Mouse (Mus musculus) left cerebral cortex, postnatal 25 days (tissue): ENCODE results near the gene Rab6a. TPM values are rescaled to one million over a fixed set of nuclear protein-coding genes. Genes with fewer than 3 reads are reported as not detected.
"Not testable (repeated sequence)": the region's sequence is repeated elsewhere in the genome, so short reads cannot be mapped to it uniquely, and the experiment has no call there.

Experiments used
- DNase-seq, 2 experiments: peaks; one replicate each; pipeline ENCODE4 v3.0.0; 2022; ENCODE audit warnings: low spot score in 2 of 2, mixed read lengths in 1 of 2
- intact Hi-C: fragments of 180-260 bp; cut with DNase I; formaldehyde crosslinking; loops from one replicate; pipeline ENCODE4 v1.15.1; 2025
- total RNA-seq, 2 experiments: library from RNA; stranded (reverse); gene quantifications; 2 replicates each; pipeline ENCODE4 v1.2.3; 2021

Gene Rab6a
- 100 to 1,000 TPM; 394 to 433 TPM for total RNA-seq

DNA sequence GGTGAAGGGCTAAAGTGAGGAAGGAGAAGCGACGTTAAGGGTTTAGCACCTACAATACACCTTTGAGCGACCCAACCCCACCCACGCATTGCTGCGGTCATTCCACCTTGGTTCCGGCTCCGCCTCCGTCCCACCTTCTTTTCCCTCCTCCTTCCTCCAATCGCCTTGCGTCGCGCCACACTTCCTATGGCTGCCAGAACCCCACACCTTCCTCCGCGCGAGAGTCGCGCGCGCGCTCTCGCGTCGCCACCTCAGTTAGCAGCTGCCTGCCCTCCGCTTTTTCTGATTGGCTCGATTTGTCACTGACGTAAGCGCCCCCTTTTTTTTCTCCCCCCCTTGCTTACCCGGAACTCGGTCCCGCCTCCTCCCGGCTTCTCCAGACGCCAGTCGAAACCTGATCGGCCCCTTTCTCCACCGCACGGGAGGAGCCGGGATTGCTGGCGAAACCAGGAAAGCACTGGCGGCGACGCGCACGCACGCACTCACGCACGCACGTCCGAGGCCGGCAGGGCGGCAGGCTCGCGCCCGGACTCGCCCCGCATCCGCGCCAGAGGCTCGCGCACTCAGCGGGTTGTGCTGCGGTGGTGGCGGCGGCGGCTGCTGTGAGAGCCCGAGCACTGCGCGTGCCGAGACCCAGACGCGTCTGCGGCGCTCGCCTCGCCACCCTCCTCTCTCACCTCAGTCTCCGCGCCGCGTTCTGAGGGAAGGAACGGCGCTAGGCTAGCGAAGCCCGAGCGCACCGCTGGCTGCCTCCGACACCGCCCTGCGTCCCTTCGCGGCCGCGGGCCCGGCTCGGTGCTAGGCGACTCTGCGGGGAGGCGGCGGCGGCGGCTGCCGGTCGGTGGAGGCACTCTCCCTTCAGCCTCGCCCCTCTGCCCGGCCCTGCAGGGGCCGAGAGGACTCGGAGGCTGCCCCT lies at the start of gene Rab6a:
Gene Rab6a (plus strand): TSS at position 197 of the 916 bp plus-strand sequence.
- peak; percentile 97 to 99 for DNase-seq
- intact Hi-C loops: loop anchor here (2.0 to 5.0 kb wide), 2 partner anchors 17 to 50 kb away; no protein-coding TSS in a partner anchor

DNA sequence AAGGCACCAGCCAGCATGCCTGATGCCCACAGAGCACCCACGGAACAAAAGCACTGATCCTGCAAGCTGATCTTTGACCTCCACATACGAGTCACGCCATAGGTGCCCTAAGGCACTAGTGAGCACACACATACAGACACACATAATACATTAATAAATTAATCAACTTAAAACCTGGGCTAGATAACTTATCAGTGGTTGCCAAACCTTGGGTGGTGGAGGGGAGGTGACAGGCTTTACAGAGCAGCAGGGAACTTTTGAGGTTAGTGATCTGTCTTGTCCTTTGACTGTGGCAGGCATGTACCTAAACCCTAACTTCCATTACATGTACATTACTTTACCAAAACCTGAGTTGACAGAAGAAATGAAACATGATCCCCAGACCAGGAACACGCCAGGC lies 47.9 kb upstream of the Rab6a start:
- intact Hi-C loops: loop anchor here (5.0 kb wide), 1 partner anchor 48 kb away; the partner anchor contains the start of genes Mrpl48 and Rab6a
- DNase-seq: no peak

DNA sequence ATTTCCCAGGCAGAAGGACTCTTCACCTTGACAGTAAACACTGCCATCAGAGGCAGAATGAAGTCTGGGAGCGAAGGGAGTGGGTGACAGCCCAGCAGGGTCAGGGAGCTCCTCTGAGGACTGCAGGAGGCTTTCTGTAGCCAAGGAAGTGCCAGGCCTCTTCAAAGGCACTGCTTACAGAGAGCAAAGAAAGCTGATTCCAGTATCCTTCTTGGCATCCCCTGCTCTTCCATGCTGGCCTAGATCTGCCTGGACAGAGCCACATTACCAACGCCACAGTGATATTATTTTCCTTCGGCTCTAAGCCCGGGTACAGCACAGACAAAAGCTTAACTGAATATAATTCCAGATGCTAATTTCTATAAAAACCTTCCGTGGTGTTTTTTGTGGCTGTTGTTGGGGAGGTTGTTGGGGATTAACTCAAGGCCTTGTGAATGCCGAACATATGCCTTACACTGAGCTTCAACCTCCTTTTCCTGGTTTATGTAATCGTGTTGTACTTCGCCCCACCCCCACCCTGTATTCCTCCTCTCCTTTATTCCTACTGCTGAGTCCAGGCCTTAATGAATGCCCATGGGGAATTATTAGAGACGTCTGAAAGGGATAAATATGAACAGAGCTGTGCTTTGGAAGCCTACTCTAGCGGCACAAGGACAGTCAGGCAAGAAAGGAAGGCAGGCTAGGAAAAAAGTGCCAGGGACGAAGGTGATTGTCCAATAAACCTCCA lies 45.2 kb upstream of the Rab6a start:
- intact Hi-C loops: no loop called here
- peak in 1 of 2 experiments; percentile 39 for DNase-seq

DNA sequence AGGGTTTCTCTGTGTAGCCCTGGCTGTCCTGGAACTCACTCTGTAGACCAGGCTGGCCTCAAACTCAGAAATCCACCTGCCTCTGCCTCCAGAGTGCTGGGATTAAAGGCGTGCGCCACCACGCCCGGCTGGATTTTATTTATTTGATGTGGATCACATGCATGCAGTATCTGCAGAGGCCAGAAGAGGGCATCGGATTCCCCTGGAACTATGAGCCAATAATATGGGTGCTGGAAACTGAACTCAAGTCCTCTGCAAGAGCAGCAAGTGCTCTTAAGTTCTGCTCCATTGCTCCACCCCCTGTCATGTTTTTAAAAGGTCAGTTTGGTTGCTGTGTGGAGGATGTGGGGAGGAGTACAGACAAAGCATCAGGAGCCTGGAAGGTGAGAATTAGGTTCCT lies 40.0 kb upstream of the Rab6a start:
- intact Hi-C loops: not testable (repeated sequence)

DNA sequence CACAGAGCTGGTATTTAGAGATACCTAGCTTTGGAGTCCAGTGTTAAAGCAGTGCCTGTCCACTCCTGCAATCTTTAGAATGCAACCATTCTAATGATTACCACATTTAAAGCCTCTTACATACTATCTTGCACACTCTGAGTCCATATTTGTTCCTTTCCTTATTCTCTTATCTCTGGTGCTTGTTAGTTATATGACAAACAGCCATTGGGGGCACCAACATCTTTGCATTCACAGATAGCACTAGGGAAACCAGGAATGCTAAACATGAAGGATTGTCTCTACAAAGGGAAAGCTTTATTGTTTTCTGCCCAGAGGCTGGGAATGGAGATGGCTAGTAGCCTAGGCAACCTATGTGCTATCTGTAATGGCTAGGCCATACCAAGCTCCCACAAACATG lies 37.3 kb upstream of the Rab6a start:
- intact Hi-C loops: no loop called here
- DNase-seq: no peak

More for the DNA sequence above, 40.0 kb upstream of the Rab6a start:
- not testable (repeated sequence) for DNase-seq

DNA sequence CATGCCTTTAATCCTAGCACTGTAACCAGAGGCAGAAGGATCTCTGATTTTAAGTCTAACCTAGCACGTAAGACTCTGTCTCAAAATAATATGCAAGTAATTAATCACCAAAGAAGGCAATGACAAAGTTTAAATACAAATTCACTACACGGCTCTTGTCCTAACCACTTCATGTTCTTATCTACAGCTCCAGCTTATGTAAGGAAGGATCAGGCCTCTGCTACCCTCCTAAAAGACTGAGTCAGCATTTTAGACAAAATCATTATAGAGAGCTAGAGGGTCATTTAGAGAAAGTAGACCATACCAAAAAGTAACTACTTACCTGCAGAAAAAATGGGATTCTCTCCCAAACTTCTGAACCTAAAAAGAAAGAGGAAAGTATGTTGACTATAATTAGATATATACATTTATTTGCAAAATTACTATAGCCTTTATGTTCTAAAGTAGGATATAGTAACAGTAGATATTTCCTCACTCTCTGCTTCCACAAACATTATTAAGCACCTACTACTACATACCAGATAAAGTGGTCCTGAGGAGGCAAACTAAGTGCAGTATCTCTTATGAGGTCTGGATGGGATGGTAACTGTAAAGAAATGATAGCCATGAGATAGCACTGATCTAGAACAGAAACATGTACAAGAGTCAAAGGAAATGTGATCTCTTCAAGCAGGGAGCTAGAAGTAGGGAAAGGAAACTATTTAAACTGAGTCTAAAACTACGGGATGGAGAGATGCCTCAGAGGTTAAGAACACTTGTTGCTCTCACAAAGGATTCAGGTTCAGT lies 36.1 kb upstream of the Rab6a start:
- DNase-seq: no peak
- intact Hi-C loops: no loop called here

DNA sequence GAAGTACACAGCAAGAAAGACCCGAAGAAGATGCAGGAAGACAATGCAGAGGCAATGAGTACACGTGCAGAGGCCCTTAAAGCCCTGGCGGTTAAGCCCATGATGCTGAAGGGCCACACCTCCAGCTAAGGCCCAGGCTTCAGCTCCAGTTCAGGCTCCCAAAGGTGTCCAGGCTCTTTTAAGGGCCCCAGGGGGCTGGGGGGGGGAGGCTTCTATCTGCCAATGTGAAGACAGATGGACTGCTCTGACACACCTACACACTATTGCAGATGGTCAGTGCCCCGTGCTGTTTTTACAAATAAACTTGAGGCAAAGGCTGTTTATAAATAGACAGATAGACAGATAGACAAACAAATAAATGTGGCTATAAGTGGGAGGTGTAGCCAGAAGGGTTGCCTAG lies 35.1 kb upstream of the Rab6a start:
- intact Hi-C loops: no loop called here
- DNase-seq: no peak

DNA sequence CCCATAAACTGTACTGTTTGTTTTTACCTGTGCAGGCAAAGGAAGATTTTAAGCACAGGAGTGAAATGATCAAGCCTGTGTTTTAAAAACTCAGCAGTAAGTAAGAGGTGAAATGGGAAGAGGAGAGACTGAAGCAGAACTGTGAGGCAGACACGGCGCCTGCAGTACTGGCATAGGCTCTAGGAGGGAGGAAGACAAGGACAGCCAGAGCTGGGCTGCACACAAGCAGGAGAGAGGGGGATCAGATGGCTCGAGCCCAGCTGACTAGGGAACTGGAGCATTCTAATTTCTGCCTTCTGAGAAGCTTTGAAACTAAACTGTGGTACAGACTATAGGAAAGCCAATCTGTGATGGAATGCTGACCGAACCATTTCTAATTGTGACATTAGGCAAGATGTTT lies 34.5 kb upstream of the Rab6a start:
- DNase-seq: peak in 1 of 2 experiments; percentile 26
- intact Hi-C loops: no loop called here

DNA sequence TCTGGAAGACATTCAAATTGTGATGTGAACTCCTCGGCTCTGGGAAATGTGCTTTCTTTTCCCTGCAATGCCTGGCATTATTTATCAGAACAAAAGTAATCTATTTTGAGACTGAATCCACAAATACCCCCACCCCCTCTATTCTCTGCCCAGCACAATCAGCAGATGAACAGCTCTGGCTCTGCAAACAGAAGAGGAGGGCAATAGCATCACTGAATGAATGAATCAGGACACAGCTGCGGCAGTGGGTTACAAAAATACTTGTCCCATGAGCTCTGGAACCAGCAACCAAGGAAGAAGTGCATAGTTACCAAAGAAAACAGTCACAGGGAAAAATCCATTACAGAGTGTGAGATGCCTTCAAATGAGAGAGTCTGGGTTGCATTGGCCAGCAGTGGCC lies 28.4 kb upstream of the Rab6a start:
- peak in 1 of 2 experiments; percentile 59 for DNase-seq
- intact Hi-C loops: no loop called here

DNA sequence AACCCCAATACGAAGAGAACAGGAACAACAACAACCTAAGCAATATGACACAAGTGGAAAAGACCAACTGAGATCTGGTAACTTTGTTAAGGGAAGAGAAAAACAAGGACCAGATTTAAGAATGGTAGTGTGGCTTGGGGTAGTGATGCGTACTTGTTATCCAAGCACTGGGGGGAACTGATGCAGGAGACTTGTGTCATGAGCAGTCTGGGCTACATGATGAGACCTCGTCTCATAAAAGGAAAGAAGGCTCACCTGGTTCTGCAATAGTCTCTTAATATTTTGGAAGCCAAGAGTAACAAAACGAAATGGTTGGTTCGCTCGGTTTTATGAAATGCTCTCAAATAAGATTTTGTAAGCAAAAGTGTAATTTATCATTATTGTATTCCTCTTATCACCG lies 25.0 kb upstream of the Rab6a start:
- intact Hi-C loops: loop anchor here (2.0 to 5.0 kb wide), 2 partner anchors 27 to 45 kb away; partner anchors contain the start of gene Coa4

DNA sequence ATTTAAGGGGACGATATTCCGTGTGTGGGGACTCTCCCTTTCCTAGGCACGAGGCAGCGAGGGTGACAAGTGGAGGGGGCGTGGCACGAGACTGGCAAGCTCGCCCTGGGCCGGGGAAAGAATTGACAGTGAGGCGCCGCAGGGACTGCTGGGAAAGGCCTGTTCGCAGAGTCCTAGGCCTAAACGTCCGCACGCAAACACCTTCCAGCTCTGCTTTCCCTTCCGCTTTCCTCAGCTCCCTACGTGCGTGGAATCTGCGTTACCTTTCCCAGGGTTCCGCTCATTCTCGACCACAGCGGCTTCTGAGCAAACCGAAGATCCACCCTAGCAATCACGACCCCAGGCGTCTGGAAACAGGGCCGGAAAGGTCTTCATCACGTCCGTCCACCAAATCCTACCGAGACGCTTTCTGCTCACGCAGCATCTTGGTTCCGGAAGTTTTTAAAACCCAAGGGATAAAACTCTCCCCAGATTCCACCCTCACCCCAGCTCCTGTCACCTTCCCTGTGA lies 24.4 kb upstream of the Rab6a start:
- peak; percentile 90 to 91 for DNase-seq
- intact Hi-C loops: loop anchor here (2.0 to 5.0 kb wide), 2 partner anchors 28 to 45 kb away; partner anchors contain the start of gene Coa4

More for the DNA sequence above, 25.0 kb upstream of the Rab6a start:
- DNase-seq: no peak

DNA sequence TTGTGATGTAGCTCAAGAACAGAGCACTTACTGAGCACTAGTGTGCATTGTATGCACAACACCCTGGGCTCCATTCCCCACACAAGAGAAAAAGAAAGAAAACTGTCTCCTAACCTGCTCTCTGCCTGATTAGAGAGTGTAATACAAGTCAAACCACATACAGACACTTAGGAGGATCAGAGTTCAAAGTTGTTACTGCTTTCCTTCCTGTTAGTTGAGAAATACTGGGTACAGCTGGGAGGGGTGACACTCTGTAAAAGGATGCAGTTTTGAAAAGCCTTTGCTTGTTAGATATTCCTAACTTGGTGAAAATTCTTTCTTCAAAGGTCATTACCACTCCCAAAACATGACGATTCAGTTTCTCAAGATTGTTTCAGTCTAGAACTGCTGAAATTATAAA lies 17.4 kb upstream of the Rab6a start:
- intact Hi-C loops: loop anchor here (2.0 kb wide), 1 partner anchor 17 kb away; the partner anchor contains the start of gene Rab6a
- no peak for DNase-seq

DNA sequence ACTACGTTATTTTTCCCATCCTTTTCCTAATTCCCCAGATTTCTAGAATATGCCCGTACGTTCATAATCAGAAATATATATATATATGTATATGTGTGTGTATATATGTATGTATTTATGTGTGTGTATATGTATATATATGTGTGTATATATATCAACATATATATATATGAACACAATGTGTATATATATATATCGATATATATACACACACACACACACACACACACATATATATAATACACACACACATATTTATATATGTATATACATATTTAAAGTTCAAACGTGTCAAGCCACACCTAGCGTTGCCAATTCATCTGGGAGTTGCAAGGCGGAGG lies 16.7 kb upstream of the Rab6a start:
- no peak for DNase-seq
- intact Hi-C loops: loop anchor here (2.0 kb wide), 1 partner anchor 16 kb away; the partner anchor contains the start of gene Rab6a

DNA sequence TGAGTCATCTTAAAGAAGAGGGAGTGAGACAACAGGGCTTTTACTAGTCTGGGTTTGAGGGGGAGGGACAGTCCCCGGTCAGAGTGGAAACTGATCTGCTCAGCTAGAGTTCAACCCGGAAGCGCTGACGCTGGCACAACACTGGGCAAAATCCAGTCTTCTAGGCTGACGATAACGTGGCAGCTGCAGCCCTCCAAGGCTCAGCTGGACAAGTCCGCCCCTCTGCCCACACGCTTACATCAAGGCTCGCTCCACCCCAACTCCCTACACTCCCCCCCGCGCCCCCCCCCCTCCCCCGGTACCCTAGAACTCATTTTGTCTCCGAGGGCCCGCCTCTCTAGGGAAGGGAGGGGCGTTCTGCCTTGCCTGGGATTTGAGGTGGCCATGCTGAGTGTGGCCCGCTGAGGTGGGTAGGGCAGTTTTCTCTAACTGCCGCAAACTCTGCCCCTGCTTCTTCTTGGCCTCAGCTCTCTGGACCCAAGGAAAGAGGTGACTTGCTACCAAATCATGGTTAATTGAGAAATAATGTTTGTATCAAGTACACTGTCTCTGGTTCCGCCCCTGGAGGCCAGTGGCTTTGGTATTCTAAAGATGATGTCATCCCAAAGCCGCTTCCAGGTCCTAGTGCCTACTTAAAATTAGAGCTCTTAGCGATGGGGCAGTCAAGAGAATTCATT lies 16.2 kb upstream of the Rab6a start:
- intact Hi-C loops: loop anchor here (2.0 kb wide), 1 partner anchor 16 kb away; the partner anchor contains the start of gene Rab6a
- peak; percentile 84 to 85 for DNase-seq

DNA sequence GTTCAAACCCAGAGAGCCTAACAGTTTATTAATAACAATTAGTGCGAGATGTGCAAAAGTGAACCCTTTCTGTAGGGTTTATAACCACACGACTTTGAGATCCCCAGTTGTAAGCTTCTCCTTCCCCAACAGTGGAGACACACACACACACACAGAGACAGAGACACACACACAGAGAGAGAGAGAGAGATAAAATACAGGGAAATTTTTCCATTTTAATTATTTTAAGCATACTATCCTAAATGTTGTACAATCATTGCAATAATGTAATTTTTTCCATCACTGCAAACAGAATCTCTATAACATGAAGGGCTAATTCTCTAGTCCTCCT lies 15.7 kb upstream of the Rab6a start:
- intact Hi-C loops: loop anchor here (2.0 kb wide), 1 partner anchor 15 kb away; the partner anchor contains the start of gene Rab6a
- DNase-seq: no peak

DNA sequence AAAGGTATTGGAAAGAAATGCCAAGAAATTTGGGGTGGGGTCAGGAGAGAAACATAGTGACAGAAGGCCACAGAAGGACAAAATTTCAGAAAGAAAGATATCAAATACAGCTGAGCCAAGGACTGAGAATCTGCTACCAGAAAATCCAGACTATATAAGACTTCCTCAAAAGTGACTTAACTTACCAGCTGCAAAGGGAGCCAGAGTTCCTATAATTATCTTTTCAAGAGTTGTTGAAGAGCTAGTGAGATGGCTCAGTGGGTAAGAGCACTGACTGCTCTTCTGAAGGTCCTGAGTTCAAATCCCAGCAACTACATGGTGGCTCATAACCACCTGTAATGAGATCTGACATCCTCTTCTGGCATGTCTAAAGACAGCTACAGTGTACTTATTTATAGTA lies 13.9 kb upstream of the Rab6a start:
- intact Hi-C loops: no loop called here

DNA sequence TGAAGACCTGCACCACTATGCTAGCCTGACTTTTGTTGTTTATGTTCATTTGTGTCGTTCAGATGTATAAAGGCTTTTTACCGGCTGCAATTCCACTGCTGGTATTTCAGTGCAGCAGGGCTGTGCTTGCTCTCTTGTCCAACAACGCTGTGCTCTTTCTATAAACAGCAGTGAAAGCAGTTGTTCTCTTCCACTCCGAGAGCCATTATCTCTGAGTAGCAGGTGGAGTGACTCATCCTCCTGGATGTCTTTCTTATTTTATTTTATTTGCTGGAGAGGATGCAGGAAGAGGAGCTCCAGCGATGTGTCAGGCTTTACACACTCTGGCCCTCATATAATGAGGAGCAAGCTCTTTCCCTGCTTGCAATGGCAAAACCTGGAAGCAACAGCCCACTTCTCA lies 7.0 kb upstream of the Rab6a start:
- DNase-seq: peak; percentile 25 to 87
- intact Hi-C loops: loop anchor here (2.0 kb wide), 1 partner anchor 71 kb away; no protein-coding TSS in a partner anchor

More for the DNA sequence above, 13.9 kb upstream of the Rab6a start:
- no peak for DNase-seq

DNA sequence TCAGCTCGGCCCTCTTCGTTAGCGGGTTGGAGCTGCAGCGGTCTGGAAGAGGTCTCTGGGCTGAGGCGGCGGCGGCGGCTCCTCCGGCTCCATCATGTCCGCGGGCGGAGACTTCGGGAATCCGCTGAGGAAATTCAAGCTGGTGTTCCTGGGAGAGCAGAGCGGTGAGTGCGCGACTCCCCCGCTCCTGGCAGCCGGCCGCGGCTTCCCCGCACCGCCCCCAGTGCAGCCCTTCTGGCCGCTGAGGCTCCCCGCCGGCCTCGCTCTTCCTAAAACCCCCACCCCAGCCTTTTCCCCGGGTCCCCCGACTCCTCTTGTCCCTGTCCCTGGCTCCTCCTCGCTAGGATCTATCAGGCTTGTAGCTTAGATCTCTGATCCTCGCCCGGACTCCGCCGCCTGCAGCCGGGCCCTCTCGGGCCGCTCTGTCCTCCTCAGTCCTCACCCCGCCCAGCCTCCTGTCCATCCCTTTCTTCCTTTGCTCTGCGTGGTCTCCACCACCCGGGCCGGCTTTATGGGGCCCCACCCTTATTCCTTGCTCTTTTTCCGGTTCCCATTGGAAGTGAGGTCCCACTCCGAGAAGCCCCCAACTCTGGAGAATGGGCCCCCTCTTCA lies 1.0 kb downstream of the Rab6a start, which contains the start of gene Mrpl48:
Gene Mrpl48 (minus strand): TSS at position 172 of the 612 bp plus-strand sequence.
- peak; percentile 62 to 68 for DNase-seq
- intact Hi-C loops: loop anchor here (5.0 kb wide), 1 partner anchor 51 kb away; no protein-coding TSS in a partner anchor
